Mouse (Mus musculus): Measurements from ENCODE around the gene Tpst2.
"Not testable (repeated sequence)": the region's sequence is repeated elsewhere in the genome, so short reads cannot be mapped to it uniquely, and the experiment has no call there.

The Tpst2 gene

DNA sequence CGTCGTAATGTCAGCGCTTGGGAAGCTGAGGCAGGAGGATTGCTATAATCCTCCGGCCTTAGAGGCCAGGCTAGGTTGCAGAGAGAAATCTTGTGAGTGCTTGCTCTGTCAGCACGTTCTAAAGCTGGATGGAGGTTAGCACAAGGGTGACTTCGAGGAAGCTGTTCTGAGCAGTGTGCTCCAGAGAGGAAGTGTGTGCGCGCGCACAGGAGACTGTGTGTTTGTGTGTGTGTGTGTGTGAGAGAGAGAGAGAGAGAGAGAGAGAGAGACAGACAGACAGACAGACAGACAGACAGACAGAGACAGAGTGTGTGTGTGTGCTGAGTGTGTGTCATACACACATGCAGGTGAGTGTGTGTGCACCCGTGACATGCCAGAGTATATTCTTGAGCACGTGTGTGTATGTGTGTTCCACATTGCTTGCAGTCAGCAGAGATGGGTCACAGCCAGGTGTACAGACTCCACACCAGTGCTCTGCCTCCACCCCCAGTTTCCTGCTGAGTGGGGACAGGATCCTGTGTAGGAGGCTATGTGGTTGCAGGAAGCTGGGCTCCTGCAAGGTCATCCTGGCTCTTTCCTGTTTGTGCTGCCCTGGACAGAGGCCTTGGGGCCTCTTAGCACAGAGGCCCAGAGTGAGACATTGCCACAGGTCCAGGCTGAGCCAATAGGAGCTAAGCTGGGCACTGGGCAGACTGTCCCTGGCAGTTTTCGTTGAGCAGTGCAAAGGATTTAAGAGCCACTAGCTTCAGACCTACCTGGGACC is 21.9 kb downstream of the Tpst2 start:
- no peak for DNase-seq (ENCODE audit: low read depth, low spot score)

DNA sequence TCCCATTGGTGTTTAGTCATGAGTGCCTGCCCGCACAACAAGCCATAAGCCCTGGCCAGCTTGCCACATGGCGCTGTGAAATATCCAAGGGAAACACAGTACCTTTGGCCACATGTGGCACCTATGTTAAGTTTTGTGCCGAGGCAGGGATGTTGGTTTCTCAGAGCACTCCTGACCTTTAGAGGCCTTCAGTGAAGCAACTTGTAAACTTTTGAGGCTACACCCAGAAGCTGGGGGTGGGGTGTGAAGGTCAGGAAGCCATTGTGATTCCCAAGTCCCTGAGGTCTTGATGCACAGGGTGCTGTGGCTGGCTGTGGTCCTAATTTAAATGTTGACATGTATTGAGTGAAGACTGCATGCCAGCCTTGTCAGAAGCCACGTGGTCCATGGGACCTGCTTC is 22.9 kb downstream of the Tpst2 start:
- DNase-seq (ENCODE audit: low read depth, low spot score), result no peak

DNA sequence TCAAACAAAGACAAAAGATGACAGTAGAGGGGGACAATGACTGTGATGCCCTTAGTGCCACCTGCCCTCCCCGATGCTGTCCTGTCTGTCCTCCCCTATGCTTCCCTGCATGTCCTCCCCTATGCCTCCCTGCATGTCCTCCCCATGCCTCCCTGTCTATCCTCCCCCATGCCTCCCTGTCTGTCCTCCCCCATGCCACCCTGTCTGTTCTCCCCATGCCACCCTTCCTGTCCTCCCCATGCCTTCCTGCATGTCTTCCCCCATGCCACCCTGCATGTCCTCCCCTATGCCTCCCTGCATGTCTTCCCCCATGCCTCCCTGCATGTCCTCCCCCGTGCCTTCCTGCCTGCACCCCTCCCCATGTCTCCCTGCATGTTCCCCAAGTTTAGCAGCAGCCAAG is 23.6 kb downstream of the Tpst2 start:
- no peak for DNase-seq (ENCODE audit: low read depth, low spot score)

DNA sequence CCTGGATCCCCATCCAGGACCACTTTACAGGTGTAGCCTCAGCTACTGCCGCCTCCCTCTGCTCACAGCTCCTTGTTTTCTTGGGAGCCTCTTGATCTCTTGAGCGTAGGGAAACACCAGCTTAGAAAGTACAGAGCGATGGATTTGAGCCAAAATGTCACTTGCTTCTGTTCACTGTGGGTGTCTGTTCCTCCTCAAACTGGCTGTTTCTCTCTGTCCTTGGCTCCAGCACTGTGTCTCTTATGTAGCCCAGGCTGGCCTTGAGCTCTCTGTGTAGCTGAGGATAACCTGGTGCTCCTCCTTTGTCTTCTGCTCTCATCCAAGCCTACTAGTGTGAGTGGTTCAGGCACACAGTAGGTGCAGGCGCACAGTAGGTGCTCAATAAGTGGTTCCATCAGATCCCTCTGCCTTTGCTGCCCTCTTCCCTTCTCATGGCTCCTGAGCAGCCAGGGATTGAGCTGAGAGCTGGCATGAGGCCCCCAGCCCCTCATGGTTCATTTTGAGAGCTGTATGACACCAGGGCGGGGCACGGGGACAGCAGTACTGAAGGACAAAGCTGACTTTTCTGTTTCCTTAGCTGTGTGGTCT is 24.3 kb downstream of the Tpst2 start:
- DNase-seq (ENCODE audit: low read depth, low spot score), result no peak

DNA sequence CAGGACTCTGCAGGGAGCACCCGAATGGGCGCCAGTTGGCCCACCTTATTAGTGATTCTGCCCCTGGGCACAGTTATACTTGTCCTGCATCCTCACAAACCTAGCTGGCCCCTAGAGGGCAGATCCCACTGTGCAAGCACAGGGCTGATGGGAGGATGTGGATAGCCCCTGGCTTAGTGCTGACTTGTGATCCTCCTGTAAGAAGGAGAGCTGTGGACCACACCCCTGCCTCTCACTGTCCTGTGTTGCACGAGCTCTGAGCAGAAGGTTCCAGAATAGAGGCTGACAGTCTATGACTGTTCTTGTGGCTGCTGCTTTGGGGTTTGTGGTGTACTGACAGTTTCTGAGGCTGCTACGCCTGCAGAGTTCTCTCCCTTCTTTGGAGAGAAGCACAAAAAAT is 25.2 kb downstream of the Tpst2 start:
- no peak for DNase-seq (ENCODE audit: low read depth, low spot score)

DNA sequence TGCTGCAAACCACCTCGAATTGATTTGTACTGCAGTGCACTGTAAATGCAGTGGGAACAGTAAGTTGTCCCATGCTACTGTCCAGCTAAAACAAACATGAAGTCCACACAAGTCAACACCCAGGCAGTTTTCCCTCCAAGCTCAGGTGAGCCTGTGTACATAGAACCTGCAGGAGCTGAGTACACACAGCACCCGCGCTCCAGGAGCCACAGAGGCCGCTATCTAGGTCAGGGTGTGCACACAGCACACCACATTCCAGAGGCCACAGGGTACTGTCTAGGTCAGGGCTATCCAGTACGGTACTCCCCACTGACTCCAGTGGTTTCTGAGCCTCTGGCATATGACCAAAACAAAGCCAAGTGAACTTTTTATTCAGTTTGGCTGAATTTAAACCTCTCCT is 25.8 kb downstream of the Tpst2 start:
- DNase-seq (ENCODE audit: low read depth, low spot score), result no peak

DNA sequence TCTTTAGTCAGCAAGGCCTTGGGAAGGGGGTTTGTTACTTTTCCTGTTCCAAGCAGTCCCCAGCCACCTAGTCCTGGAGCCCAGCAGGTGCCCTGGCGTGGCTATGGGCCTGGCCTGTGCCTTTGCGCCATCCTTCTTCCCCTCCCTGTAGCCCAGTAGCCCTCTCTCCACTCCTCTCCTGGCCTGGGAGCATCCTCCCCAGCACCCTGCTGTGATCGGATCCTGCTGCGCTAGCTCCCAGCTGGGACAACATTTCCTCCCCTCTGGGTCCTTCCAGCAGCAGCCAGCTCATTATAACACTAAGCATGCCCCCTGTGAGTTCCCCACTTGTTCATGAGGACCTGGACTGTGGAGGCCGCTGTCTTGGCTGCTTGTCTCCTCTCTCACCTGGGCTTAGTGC is 29.4 kb downstream of the Tpst2 start:
- no peak for DNase-seq (ENCODE audit: low read depth, low spot score)

DNA sequence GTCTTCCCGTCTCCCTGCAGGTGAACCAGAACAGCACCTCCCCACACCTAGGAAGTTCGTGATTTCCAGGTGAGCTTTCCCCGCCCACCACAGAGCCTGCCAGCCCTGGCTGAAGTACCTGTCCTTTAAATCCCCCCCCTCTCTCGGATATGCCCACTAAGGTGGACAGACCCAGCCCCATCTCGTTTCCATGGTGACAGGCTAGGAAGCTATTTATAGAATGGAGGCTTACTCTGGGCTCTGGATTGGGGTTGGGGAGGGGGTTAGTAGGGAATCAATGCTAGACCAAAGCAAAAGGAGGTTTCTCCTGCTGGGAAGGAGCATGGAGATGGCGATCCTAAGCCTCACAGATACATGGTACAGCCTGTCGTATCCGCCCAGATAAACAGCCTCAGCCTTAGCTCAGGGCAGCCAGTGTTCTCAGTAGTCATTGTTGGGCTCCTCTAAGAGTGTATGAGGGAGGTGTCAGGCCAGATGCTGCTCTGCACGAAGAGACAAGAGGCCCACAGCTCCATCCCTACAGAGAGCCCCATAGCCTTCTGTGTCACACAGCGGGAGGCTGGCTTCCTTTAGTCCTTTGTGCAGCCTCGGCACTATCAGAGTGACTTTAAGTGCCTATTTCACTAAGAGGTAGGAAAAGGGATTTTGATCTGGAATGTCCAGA is 36.9 kb downstream of the Tpst2 start:
- no peak for DNase-seq (ENCODE audit: low read depth, low spot score)

DNA sequence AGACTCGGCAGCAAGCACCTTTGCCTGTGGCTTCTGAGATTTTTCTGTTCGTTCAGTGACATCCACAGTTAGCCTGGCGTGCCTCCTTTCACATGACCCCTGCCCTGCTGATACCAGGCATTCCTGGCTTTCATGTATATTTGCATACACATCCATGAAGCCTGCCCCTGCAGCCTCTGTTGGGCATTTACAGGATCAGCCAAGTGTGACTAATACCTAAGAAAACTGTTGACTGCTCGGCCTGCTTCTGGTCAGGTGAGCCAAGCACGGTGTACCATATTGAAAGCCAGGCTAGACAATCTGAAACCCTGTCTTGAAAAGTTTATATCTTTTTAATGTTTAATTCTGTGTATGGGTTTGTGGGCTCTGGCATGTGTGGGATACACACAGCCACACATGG is 40.0 kb downstream of the Tpst2 start:
- no peak for DNase-seq (ENCODE audit: low read depth, low spot score)

DNA sequence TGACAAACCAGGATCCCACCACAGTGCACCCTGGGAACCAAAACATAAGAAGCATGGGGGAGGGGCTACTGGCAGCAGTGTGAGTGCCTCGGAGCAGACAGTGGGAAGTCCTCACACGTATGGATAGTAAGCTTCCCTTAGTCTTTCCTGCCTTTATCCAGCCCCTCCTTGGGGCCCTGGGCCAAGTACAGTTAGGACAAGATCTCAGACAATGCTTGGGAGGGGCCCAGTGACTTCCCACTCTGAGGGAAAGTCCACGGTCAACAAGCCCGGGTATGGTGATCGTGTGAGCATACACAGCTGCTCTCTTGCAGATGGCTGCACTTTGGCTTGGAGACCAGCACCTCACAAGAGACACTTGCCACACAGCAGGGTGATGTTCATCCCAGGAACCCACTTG is 40.8 kb downstream of the Tpst2 start:
- DNase-seq (ENCODE audit: low read depth, low spot score), result no peak

DNA sequence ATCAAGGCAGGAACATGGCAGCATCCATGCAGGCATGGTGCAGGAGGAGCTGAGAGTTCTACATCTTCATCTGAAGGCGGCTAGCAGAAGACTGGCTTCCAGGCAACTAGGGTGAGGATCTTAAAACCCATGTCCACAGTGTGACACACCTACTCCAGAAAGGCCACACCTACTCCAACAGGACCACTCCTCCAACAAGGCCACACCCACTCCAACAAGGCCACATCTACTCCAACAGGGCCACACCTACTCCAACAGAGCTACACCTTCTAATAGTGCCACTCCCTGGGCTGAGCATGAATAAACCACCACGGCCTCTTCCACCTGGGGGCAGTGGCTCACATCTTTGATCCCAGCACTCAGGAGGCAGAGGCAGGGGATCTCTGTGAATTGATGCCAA is 42.9 kb downstream of the Tpst2 start:
- not testable (repeated sequence) for DNase-seq (ENCODE audit: low read depth, low spot score)

DNA sequence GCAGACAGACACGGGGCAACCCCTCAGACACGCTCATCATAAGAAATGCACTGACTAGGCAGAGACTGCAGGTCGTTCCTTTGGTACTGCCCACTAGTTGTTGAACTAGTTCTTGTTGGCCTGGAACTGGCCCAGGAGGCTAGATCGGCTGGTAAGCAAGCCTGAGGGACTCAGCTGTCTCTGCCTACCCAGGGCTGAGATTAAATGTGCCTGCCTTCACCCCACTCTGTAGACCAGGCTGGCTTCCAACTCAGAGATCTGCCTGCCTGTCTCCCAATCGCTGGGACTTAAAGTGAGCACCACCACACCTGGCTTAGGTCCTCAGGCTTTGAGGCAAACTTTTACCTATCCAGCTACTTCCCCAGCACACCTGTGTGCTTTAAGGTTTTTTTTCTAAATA is 43.9 kb downstream of the Tpst2 start:
- no peak for DNase-seq (ENCODE audit: low read depth, low spot score)

DNA sequence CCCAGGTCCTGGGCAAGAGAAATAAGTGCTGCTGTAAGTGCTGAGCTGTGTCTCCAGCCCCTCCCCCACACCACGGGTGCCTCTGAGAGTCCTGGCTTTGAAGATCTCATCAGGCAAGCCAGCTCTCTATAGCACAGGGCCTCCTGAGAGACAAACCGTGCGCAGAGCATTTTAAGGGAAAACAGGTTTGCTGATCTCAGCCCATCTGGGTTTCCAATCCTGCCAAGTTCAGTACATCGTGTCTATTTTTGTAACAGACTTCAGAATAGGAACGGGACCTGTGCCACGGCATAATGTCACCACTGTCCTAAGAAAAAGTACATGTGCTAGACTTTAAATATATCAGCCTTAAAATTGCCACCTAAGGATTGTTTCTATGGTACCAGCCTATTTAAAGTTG is 44.4 kb downstream of the Tpst2 start:
- no peak for DNase-seq (ENCODE audit: low read depth, low spot score)

DNA sequence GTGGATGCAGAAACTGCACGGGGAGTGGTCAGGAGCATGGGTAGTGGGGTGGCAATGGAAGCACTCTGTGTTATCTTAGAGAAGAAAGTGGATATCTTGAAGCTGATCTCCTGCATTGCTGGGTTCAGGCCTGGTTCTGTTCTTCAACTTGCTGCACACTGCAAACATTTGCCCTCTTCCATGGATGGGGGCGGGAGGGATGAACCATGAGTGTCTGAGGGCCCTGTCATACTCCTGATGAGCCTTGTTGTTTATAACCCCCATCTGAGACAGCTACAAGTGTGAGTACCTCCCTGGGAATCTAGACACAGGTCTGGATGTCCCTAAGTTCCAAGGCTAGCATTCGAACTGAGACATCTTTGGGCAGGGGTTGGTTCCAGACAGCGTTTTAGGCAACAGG is 44.9 kb downstream of the Tpst2 start:
- no peak for DNase-seq (ENCODE audit: low read depth, low spot score)

DNA sequence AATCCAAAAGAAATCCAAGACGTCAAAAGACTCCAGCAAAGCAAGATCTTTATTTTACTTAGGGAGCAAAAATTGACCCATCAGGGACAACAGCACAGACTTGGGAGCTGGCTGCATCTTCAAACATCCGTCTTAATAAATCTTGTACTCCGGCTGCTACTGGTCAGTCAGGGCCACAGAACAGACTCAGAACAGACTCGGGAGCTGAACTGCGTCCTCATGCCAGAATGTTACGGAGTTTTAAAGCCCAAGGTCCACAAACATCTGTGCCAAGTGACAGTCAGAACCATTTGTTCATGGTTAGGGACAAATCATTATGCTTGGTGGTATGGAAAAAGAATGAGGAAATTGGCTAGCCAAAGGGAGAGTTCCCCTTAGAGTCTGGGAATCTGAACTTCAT is 46.8 kb downstream of the Tpst2 start:
- no peak for DNase-seq (ENCODE audit: low read depth, low spot score)

DNA sequence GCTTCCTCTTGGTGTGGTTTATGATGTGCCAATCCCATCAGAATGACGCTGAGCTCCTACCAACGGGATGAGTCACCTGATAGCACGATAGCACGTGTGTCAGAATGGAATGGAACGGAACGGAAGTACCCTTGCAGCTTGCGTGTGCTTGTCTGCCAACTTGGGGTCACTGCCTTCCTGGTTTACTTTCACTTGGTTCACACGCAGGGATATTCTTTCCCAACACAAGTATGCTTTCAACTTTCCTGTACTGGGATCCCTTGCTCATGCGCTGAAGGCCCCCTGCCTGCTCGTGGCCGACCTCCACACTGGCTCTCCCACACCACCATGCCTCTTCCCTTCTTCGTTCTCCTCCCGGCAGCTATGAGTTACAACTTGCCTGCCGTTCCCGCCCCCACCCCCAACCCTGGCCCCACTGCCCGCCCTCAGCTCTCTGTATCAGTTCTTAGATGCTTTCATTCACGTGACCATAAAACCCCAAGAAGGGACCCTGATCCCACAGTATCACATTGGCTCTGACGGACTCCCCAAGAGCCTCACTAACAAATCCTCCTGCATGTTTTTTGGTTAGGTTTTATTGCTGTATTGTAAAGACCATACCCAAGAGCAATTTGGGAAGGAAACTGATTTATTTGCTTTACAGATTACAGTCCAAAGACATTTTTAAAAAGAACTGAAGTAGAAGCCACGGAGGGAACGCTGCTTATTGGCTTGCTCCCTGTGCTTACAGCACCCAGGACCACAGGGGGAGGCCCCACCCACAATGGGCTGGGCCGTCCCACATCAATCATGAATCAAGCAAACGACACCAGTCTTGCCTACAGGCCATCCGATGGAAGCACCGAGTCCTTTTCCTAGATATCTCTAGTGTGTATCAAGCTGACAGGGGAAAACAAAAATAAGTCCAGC is 48.4 kb downstream of the Tpst2 start:
- DNase-seq (ENCODE audit: low read depth, low spot score), result peak; percentile 35

DNA sequence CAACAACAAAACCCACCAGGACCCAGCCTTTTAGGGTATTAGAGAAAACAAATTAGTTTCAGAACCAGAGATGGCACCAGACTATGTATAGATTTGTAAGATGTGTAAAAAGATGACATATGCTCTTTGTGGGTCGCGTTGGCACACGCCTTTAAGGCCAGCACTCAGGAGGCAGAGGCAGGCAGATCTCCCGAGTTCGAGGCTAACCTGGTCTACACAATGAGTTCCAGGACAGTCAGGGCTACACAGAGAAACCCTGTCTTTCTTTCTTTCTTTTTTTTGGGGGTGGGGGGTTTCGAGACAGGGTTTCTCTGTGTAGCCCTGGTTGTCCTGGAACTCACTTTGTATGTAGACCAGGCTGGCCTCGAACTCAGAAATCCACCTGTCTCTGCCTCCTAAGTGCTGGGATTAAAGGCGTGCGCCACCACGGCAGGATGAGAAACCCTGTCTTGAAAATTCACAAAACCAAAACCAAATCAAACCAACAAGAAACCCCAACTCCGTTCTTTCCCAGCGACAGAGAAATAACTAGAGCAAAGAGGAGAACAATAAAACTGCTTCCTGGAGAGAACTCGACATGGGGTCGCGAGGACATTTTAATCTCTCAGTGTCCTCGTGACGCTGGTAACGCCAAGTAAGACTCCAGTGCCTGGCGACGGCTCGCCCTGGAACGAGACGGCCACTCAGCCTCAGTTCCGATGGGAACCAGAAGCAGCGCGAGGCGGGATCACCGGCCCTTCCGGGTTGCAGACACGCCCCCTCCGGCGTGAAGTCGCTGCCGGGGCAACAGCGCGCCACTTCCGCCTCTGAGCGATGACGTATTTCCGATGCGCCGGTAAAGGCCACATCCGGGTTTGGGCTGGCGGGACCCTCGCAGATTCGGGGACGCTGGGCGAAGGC is 49.3 kb downstream of the Tpst2 start, which contains the start of gene Tfip11:
TSS of gene Tfip11 (plus strand) at position 813 of the 900 bp plus-strand sequence.
- peak; percentile 94 for DNase-seq (ENCODE audit: low read depth, low spot score)

DNA sequence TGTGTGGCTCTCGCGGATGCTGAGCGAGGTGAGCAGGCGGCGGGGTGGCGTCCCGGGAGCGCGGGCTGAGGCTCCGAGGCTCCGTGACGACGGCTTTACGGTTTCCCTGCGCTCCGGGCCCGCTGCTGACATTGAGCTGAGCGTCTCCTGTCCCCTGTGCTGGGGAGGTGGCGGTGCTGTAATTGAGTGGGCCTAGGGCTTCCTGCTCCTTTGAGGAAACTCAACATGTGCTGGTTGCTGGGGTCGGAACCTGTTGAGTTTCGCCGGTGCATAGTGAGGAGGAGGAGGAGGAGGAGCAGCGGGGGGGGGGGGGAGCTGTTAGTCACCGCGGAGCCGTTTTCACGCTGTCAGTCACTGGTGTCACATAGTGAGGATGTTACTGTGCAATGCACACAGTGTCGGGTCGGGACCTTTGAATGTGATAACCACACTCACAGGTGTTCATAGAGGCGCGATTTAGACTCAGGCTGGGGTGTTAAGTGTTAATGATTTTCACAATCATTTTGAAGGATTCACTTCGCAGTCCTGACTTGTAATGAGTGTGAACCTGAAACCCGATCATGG is 50.0 kb downstream of the Tpst2 start:
- no peak for DNase-seq (ENCODE audit: low read depth, low spot score)

DNA sequence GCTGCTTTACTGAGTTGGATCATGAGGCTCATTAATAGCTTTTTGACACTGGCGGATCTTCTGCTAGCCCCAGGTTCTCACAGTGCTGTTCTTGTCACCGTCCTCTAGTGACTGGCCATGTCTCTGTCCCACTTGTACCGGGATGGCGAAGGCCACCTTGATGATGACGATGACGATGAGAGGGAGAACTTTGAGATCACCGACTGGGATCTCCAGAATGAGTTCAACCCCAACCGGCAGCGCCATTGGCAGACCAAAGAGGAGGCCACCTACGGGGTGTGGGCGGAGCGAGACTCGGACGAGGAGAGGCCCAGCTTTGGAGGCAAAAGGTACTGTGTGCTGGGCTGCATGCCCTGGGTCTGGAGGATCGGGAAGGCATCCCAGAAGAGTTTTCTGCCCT is 51.4 kb downstream of the Tpst2 start:
- no peak for DNase-seq (ENCODE audit: low read depth, low spot score)

DNA sequence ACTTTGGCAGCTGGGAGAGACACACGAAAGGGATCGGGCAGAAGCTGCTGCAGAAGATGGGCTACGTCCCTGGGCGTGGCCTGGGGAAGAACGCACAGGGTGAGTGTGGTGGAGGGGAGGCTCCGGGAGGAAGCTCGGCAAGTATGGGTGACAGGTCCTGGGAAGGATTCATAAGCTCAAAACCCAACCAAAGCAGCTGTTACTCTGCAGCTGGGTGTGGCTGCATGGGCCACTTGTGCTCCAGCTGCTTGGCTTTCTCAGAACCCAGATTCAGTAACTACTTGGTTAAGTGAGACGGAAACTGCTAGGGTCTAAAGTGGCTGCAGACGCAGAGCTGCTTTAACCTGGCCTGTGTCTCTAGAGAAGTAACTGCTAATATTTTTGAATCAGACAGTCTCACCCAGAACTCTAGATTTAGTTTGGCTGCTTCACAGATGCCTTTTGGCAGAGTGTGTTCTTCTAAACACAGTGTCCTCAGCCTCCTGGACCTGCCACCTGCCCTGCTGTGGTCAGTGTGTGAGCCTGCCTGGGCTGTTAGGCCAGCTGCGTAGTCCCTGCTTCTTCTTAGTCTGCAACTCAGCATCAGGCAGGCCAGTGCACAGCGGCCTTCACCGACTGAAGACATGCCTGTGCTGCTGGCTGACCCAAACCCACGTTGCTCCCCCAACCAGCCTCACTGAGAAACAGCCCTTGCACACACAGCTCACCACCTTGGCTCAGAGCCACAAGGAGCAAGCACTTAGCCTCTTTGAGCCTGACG is 53.5 kb downstream of the Tpst2 start:
- DNase-seq (ENCODE audit: low read depth, low spot score), result no peak
